ENCODE assay signal across 9 mouse cellular contexts in the genomic region with DNA sequence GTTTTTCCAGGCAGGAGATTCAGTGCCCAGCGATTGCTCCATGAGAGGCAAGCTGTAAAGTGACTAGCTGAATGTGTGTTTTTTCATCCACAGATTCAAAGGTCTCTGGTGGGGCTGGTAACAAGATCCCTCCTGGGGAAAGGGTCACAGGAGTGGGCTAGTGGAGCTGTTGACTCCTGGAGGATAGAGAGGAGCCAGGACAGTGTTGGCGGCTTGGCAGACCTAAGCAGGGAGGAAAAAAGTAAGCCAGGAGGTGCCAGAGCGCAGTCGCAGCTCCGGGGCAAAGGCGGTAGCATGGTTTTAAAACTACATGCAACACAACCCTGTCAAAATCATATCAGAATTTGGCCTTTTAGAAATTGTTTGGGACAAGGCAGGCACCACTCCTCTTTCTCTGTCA. TPM values are rescaled to one million over a fixed set of nuclear protein-coding genes. Genes with fewer than 3 reads are reported as not detected.
DNase-seq lines count a peak whose midpoint lies in the region; ATAC-seq lines count a peak whose summit lies in the region.
"Had no signal": no experiment of that assay in that cellular context is flagged by ENCODE, and none has a peak within 500 bp of the region (broad histone marks: within the 10 kb centered on the region; RNA-seq: fewer than 3 reads in every experiment).

No protein-coding gene starts in this region.

- no peak overlapping the region for H3K4me3 ChIP-seq in lung, embryonic 15.5 days
- H3K4me3 ChIP-seq in heart, embryonic 16.5 days (ENCODE audit: low read length): no peak overlapping the region
- H3K4me3 ChIP-seq in kidney, embryonic 16.5 days (ENCODE audit: low read length): peak overlapping the region; percentile 26
- H3K4me3 ChIP-seq in neural tube, embryonic 14.5 days (ENCODE audit: low read depth, low read length): no peak overlapping the region
- H3K4me3 ChIP-seq: left cerebral cortex, adult 2 months had no signal

- no peak for ATAC-seq in lung, embryonic 15.5 days (ENCODE audit: borderline replicate concordance, extremely low read depth, low FRiP score, low TSS enrichment)
- ATAC-seq in heart, embryonic 16.5 days (replicated peaks; ENCODE audit: extremely low read depth, insufficient read depth, low FRiP score): no peak
- no peak for ATAC-seq in kidney, embryonic 16.5 days (ENCODE audit: low FRiP score, low TSS enrichment)
- ATAC-seq in neural tube, embryonic 14.5 days (ENCODE audit: low read depth): no peak

- H3K27ac ChIP-seq in lung, embryonic 15.5 days: peak overlapping the region; percentile 73
- H3K27ac ChIP-seq in heart, embryonic 16.5 days (ENCODE audit: low read length): peak overlapping the region; percentile 94
- no peak overlapping the region for H3K27ac ChIP-seq in kidney, embryonic 16.5 days (ENCODE audit: low read length)
- no peak overlapping the region for H3K27ac ChIP-seq in neural tube, embryonic 14.5 days (ENCODE audit: low read depth, low read length)
- H3K27ac ChIP-seq: left cerebral cortex, adult 2 months had no signal

- 0 out of 2 replicates have a peak, but pooled peaks cover 4% of the 10 kb centered on the region for H3K36me3 ChIP-seq in lung, embryonic 15.5 days
- peaks cover 9% of the 10 kb centered on the region; the same call in 1 of the 2 replicates for H3K36me3 ChIP-seq in heart, embryonic 16.5 days (ENCODE audit: control insufficient read depth, insufficient read depth)
- H3K36me3 ChIP-seq in kidney, embryonic 16.5 days (ENCODE audit: insufficient read depth, low read length): no peaks in the 10 kb centered on the region
- no peaks in the 10 kb centered on the region for H3K36me3 ChIP-seq in neural tube, embryonic 14.5 days (ENCODE audit: control insufficient read depth, insufficient read depth, low read length)

- no peak for DNase-seq in lung, postnatal 4 days
- DNase-seq in testis, postnatal 14 days (ENCODE audit: low spot score): no peak
- DNase-seq in cerebellum, adult 18-20 months: no peak
- DNase-seq in urinary bladder, postnatal 25 days (ENCODE audit: low spot score): no peak

- H3K4me2 ChIP-seq in lung, embryonic 15.5 days: no peak overlapping the region
- H3K4me2 ChIP-seq in heart, embryonic 16.5 days (ENCODE audit: low read depth, low read length): peak overlapping the region; percentile 5; the same call in 1 of the 2 replicates
- peak overlapping the region; percentile 32 for H3K4me2 ChIP-seq in kidney, embryonic 16.5 days (replicated peaks; ENCODE audit: low read depth, low read length)
- H3K4me2 ChIP-seq in neural tube, embryonic 14.5 days (ENCODE audit: low read depth, low read length): peak overlapping the region; percentile 4; the same call in 1 of the 2 replicates

- WGBS in lung, embryonic 15.5 days: 58% methylated on average over 6 of the region's 6 CpGs
- 62% methylated on average over 6 of the region's 6 CpGs for WGBS in heart, embryonic 16.5 days
- 69% methylated on average over 6 of the region's 6 CpGs for WGBS in kidney, embryonic 16.5 days
- 77% methylated on average over 6 of the region's 6 CpGs for WGBS in neural tube, embryonic 14.5 days

- H3K27me3 ChIP-seq in lung, embryonic 15.5 days: no peaks in the 10 kb centered on the region
- H3K27me3 ChIP-seq in heart, embryonic 16.5 days (ENCODE audit: control insufficient read depth, insufficient read depth, low read length): no peaks in the 10 kb centered on the region
- H3K27me3 ChIP-seq in kidney, embryonic 16.5 days (ENCODE audit: insufficient read depth, low read length): no peaks in the 10 kb centered on the region
- H3K27me3 ChIP-seq in neural tube, embryonic 14.5 days (ENCODE audit: control insufficient read depth, insufficient read depth, low read length): no peaks in the 10 kb centered on the region

- no peak overlapping the region for H3K9ac ChIP-seq in lung, embryonic 15.5 days
- H3K9ac ChIP-seq in heart, embryonic 16.5 days (ENCODE audit: low read length): peak overlapping the region; percentile 48
- no peak overlapping the region for H3K9ac ChIP-seq in kidney, embryonic 16.5 days (replicated peaks; ENCODE audit: low read length)
- no peak overlapping the region for H3K9ac ChIP-seq in neural tube, embryonic 14.5 days (replicated peaks; ENCODE audit: low read depth, low read length)

- H3K9me3 ChIP-seq in lung, embryonic 15.5 days: no peaks in the 10 kb centered on the region
- H3K9me3 ChIP-seq in heart, embryonic 16.5 days (replicated peaks; ENCODE audit: control insufficient read depth, low read length): no peaks in the 10 kb centered on the region
- H3K9me3 ChIP-seq in kidney, embryonic 16.5 days (ENCODE audit: low read length): no peaks in the 10 kb centered on the region
- no peaks in the 10 kb centered on the region for H3K9me3 ChIP-seq in neural tube, embryonic 14.5 days (ENCODE audit: control insufficient read depth, low read length)

- peaks cover 43% of the 10 kb centered on the region for H3K4me1 ChIP-seq in lung, embryonic 15.5 days
- H3K4me1 ChIP-seq in heart, embryonic 16.5 days (ENCODE audit: control insufficient read depth, insufficient read depth, low read length): peaks cover 43% of the 10 kb centered on the region
- peaks cover 33% of the 10 kb centered on the region for H3K4me1 ChIP-seq in kidney, embryonic 16.5 days (ENCODE audit: insufficient read depth, low read length)
- H3K4me1 ChIP-seq in neural tube, embryonic 14.5 days (ENCODE audit: control insufficient read depth, insufficient read depth, low read length): no peaks in the 10 kb centered on the region

RNA-seq across cellular contexts. Expression of gene Slc38a4, which starts 52.6 kb away (rescaled TPM):
- polyA plus RNA-seq in lung, embryonic 15.5 days (2015; fragmentation: Nextera tagmentation; extraction: Ambion mirVana): 70.0 and 74.0 TPM in 2 replicates
- polyA plus RNA-seq in heart, embryonic 16.5 days (2015; fragmentation: Nextera tagmentation; extraction: Ambion mirVana): 95.0 and 96.5 TPM in 2 replicates
- polyA plus RNA-seq in kidney, embryonic 16.5 days (2015; fragmentation: Nextera tagmentation; extraction: Ambion mirVana): 74.2 and 77.9 TPM in 2 replicates
- polyA plus RNA-seq in neural tube, embryonic 14.5 days (2014; fragmentation: Nextera tagmentation; extraction: Ambion mirVana): 0.37 and 9.4 TPM in 2 replicates

Comparison
In these comparisons a context has a peak if more than half of its experiments do, and no peak if none do; other contexts are left out.
1. H3K27ac ChIP-seq: peak in lung, embryonic 15.5 days (single experiment) and heart, embryonic 16.5 days (single experiment); none in kidney, embryonic 16.5 days (single experiment) and neural tube, embryonic 14.5 days (single experiment).